In genomic region chr17:36355343-36355742, GRCm38 (mm10) we compare ENCODE assay signal across 10 mouse cellular contexts. TPM values are rescaled to one million over a fixed set of nuclear protein-coding genes. Genes with fewer than 3 reads are reported as not detected.
A peak's percentile ranks its signal among the peaks of the same experiment; 100 is the strongest.
DNase-seq lines count a peak whose midpoint lies in the region; ATAC-seq lines count a peak whose summit lies in the region.
"Not testable (repeated sequence)": the region's sequence is repeated elsewhere in the genome, so short reads cannot be mapped to it uniquely, and the experiment has no call there.
"Had no signal": no experiment of that assay in that cellular context is flagged by ENCODE, and none has a peak within 500 bp of the region (broad histone marks: within the 10 kb centered on the region; RNA-seq: fewer than 3 reads in every experiment).

No protein-coding gene starts in this region.

- not testable (repeated sequence) for H3K9ac ChIP-seq in hindbrain, embryonic 14.5 days

- H3K36me3 ChIP-seq in hindbrain, embryonic 14.5 days (replicated peaks; ENCODE audit: control insufficient read depth, insufficient read depth): not testable (repeated sequence)

- H3K4me1 ChIP-seq in hindbrain, embryonic 14.5 days (replicated peaks; ENCODE audit: control insufficient read depth, insufficient read depth, low read length): not testable (repeated sequence)

- not testable (repeated sequence) for H3K9me3 ChIP-seq in hindbrain, embryonic 14.5 days (ENCODE audit: control insufficient read depth, low read length)

- ATAC-seq in hindbrain, embryonic 14.5 days (ENCODE audit: low FRiP score): peak; percentile 68

- not testable (repeated sequence) for H3K4me3 ChIP-seq in hindbrain, embryonic 14.5 days (replicated peaks; ENCODE audit: low read length)

- DNase-seq in MN1 (ENCODE audit: low spot score): peak; percentile 70
- DNase-seq in cerebellum, adult 9-10 months: peak; percentile 66
- DNase-seq in frontal cortex, adult 2 months (ENCODE audit: extremely low spot score in 1 of 2, low spot score in 1 of 2): peak; percentile 57 to 89
- DNase-seq in hindbrain, embryonic 14.5 days (ENCODE audit: low spot score): peak; percentile 90
- DNase-seq in layer of hippocampus, adult 9-11 months: peak; percentile 81
- peak; percentile 14 for DNase-seq in lung, postnatal 25 days (ENCODE audit: low spot score)
- peak; percentile 71 for DNase-seq in retina, embryonic 14.5 days (ENCODE audit: low spot score)
- DNase-seq in thymus, postnatal 4 days: peak; percentile 58

- not testable (repeated sequence) for H3K27me3 ChIP-seq in hindbrain, embryonic 14.5 days (ENCODE audit: control insufficient read depth, insufficient read depth, low read length)

- not testable (repeated sequence) for H3K27ac ChIP-seq in hindbrain, embryonic 14.5 days

- H3K4me2 ChIP-seq in hindbrain, embryonic 14.5 days (replicated peaks): not testable (repeated sequence)

RNA-seq across cellular contexts. Expression of gene H2-M10.3, which starts 12.9 kb away (rescaled TPM):
- not detected in 2 replicates for polyA plus RNA-seq in frontal cortex, adult 2 months (2012; rRNA removed)
- not detected in 2 replicates for polyA plus RNA-seq in hindbrain, embryonic 14.5 days (2014; fragmentation: Nextera tagmentation; extraction: Ambion mirVana)
- polyA plus RNA-seq: heart, embryonic 14.5 days; urinary bladder, adult 2 months had no signal

RNA-seq across cellular contexts. Expression of gene H2-M10.1, which starts 29.4 kb away (rescaled TPM):
- not detected in 2 replicates for polyA plus RNA-seq in frontal cortex, adult 2 months (2012; rRNA removed)
- not detected in 2 replicates for polyA plus RNA-seq in hindbrain, embryonic 14.5 days (2014; fragmentation: Nextera tagmentation; extraction: Ambion mirVana)
- polyA plus RNA-seq: heart, embryonic 14.5 days; urinary bladder, adult 2 months had no signal

Comparison
In these comparisons a context has a peak if more than half of its experiments do, and no peak if none do; other contexts are left out.
1. DNase-seq: peak in every context shown above with its lines; median percentile 90 in hindbrain, embryonic 14.5 days; 81 in layer of hippocampus, adult 9-11 months; 73 in frontal cortex, adult 2 months; 71 in retina, embryonic 14.5 days; 70 in MN1; 66 in cerebellum, adult 9-10 months; 58 in thymus, postnatal 4 days; 14 in lung, postnatal 25 days.